Mouse (Mus musculus): ENCODE measurements around the gene Tmem236. TPM values are rescaled to one million over a fixed set of nuclear protein-coding genes. Genes with fewer than 3 reads are reported as not detected.

Tmem236 gene
- 0.06 and 0.26 TPM in 2 replicates for polyA plus RNA-seq (2015; fragmentation: Nextera tagmentation; extraction: Ambion mirVana)

DNA sequence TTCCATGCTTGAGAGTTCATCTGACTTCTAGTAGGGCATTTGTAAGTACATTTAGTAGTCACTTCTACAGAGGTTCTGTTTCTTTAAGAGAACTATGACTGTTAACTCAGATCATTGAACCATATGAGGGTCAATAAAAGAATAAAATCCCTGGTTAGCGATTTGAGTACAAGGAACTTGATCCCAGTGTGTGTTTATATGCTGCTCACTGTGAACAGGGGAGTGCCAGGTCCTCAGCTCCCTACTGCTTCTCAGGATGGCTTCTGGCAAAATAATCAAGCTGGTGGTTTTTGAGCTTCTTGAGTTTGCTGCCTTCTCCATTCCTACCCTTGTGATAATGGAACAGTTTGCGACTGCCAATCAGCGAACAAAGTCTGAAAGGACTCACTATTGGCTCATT lies at the start of gene Tmem236:
Gene Tmem236 (plus strand): TSS at position 190 of the 400 bp plus-strand sequence.

GRCm38 (mm10) chr2:14229149-14229548 lies 54.8 kb downstream of the Tmem236 start, which contains the start of gene Mrc1:
Gene Mrc1 (plus strand): TSS chr2:14229392.

MicroRNAs within 50 kb of the gene (microRNA counts, 519-probe panel; counts per million panel counts)
- microRNA mmu-miR-511 = 40.5 counts per million

Small RNAs within 50 kb of the gene (microRNA-seq; reads per million reads assigned to microRNA genes)
- gene Mir511 = 6.7 reads per million, percentile 15 among the genes with 10 or more reads in this experiment

Other genes with a start within 250 kb of the Tmem236 start
- gene Hacd1, start 118.4 kb upstream of the Tmem236 start, polyA plus RNA-seq (2015; fragmentation: Nextera tagmentation; extraction: Ambion mirVana) = 104 and 112 TPM in 2 replicates
- gene Stam, start 100.4 kb upstream of the Tmem236 start, polyA plus RNA-seq (2015; fragmentation: Nextera tagmentation; extraction: Ambion mirVana) = 90.3 and 97.4 TPM in 2 replicates
- 4.6 and 5.2 TPM in 2 replicates for gene Mrc1, start 54.9 kb downstream of the Tmem236 start, polyA plus RNA-seq (2015; fragmentation: Nextera tagmentation; extraction: Ambion mirVana)
- gene Slc39a12, start 213.8 kb downstream of the Tmem236 start, polyA plus RNA-seq (2015; fragmentation: Nextera tagmentation; extraction: Ambion mirVana) = 11.2 and 12.9 TPM in 2 replicates